In genomic region chr11:120188481-120189441, GRCm38 (mm10) we compare ENCODE assay signal across 8 mouse cellular contexts. TPM values are rescaled to one million over a fixed set of nuclear protein-coding genes. Genes with fewer than 3 reads are reported as not detected.
A peak's percentile ranks its signal among the peaks of the same experiment; 100 is the strongest.
DNase-seq lines count a peak whose midpoint lies in the region; ATAC-seq lines count a peak whose summit lies in the region.

No protein-coding gene starts in this region.

- peak overlapping the region; percentile 80 for H3K4me3 ChIP-seq in intestine, embryonic 15.5 days (replicated peaks)
- H3K4me3 ChIP-seq in liver, embryonic 13.5 days (replicated peaks), result peak overlapping the region; percentile 66
- H3K4me3 ChIP-seq in neural tube, embryonic 11.5 days (ENCODE audit: low read depth, low read length), result peak overlapping the region; percentile 82

- peaks cover 38% of the 10 kb centered on the region for H3K4me1 ChIP-seq in intestine, embryonic 15.5 days (replicated peaks)
- peaks cover 52% of the 10 kb centered on the region for H3K4me1 ChIP-seq in liver, embryonic 13.5 days (replicated peaks)
- peaks cover 25% of the 10 kb centered on the region for H3K4me1 ChIP-seq in neural tube, embryonic 11.5 days (ENCODE audit: control insufficient read depth, insufficient read depth, low read length)

- no peaks in the 10 kb centered on the region for H3K36me3 ChIP-seq in intestine, embryonic 15.5 days
- H3K36me3 ChIP-seq in liver, embryonic 13.5 days, result 0 out of 2 replicates have a peak, but pooled peaks cover 2% of the 10 kb centered on the region
- no peaks in the 10 kb centered on the region for H3K36me3 ChIP-seq in neural tube, embryonic 11.5 days (ENCODE audit: control insufficient read depth, insufficient read depth, low read length)

- no peaks in the 10 kb centered on the region for H3K27me3 ChIP-seq in intestine, embryonic 15.5 days (replicated peaks)
- peaks cover 81% of the 10 kb centered on the region for H3K27me3 ChIP-seq in liver, embryonic 13.5 days
- no peaks in the 10 kb centered on the region for H3K27me3 ChIP-seq in neural tube, embryonic 11.5 days (ENCODE audit: control insufficient read depth, insufficient read depth, low read length)

- H3K4me2 ChIP-seq in intestine, embryonic 15.5 days (replicated peaks), result peak overlapping the region; percentile 79
- H3K4me2 ChIP-seq in liver, embryonic 13.5 days, result peak overlapping the region; percentile 79
- H3K4me2 ChIP-seq in neural tube, embryonic 11.5 days (ENCODE audit: low read depth), result peak overlapping the region; percentile 99

- WGBS in intestine, embryonic 15.5 days, result under 1% methylated on average over 41 of the region's 41 CpGs
- under 1% methylated on average over 41 of the region's 41 CpGs for WGBS in liver, embryonic 13.5 days (ENCODE audit: insufficient replicate concordance)
- whole genome bisulfite sequencing in neural tube, embryonic 11.5 days, result under 1% methylated on average over 41 of the region's 41 CpGs

- peak overlapping the region; percentile 97 for H3K27ac ChIP-seq in intestine, embryonic 15.5 days
- H3K27ac ChIP-seq in liver, embryonic 13.5 days, result peak overlapping the region; percentile 76
- H3K27ac ChIP-seq in neural tube, embryonic 11.5 days (ENCODE audit: low read depth, low read length), result peak overlapping the region; percentile 99

- ATAC-seq in intestine, embryonic 15.5 days, result no peak
- ATAC-seq in liver, embryonic 13.5 days (ENCODE audit: low read depth), result no peak
- no peak for ATAC-seq in neural tube, embryonic 11.5 days (ENCODE audit: insufficient read depth, low FRiP score, low TSS enrichment)

- no peaks in the 10 kb centered on the region for H3K9me3 ChIP-seq in intestine, embryonic 15.5 days
- no peaks in the 10 kb centered on the region for H3K9me3 ChIP-seq in liver, embryonic 13.5 days (replicated peaks)
- H3K9me3 ChIP-seq in neural tube, embryonic 11.5 days (ENCODE audit: control insufficient read depth, low read length), result no peaks in the 10 kb centered on the region

- DNase-seq in 416B (ENCODE audit: low read depth), result peak; percentile 73
- DNase-seq in NIH3T3 (ENCODE audit: low read depth), result peak; percentile 81
- DNase-seq in embryo, embryonic 10.5 days (ENCODE audit: low spot score), result peak; percentile 78
- peak; percentile 73 to 86 for DNase-seq in heart, adult 18-20 months
- no peak for DNase-seq in liver, embryonic 13.5 days
- peak; percentile 74 for DNase-seq in neural tube, embryonic 11.5 days (ENCODE audit: low spot score)
- DNase-seq in c-Kit-positive CD71-positive TER-119-positive erythroid progenitor cells, embryonic 14.5 days (ENCODE audit: low spot score), result no peak

- H3K9ac ChIP-seq in intestine, embryonic 15.5 days, result peak overlapping the region; percentile 94
- peak overlapping the region; percentile 71 for H3K9ac ChIP-seq in liver, embryonic 13.5 days
- H3K9ac ChIP-seq in neural tube, embryonic 11.5 days (ENCODE audit: low read length), result peak overlapping the region; percentile 99

RNA-seq across cellular contexts. Expression of gene Slc38a10, which starts 37.6 kb away (rescaled TPM):
- 10 to 100 TPM; 89.2 to 93.9 TPM for total RNA-seq in heart, adult 18-20 months (2021)
- polyA plus RNA-seq in intestine, embryonic 15.5 days (2015; fragmentation: Nextera tagmentation; extraction: Ambion mirVana), result 81.8 and 88.2 TPM in 2 replicates
- polyA plus RNA-seq in liver, embryonic 13.5 days (2015; fragmentation: Nextera tagmentation; extraction: Ambion mirVana), result 35.5 and 38.3 TPM in 2 replicates
- polyA plus RNA-seq in neural tube, embryonic 11.5 days (2014; fragmentation: Nextera tagmentation; extraction: Ambion mirVana), result 74.2 and 79.1 TPM in 2 replicates

RNA-seq across cellular contexts. Expression of gene Bahcc1, which starts 44.0 kb away (rescaled TPM):
- total RNA-seq in heart, adult 18-20 months (2021), result 1 to 10 TPM; 3.5 to 5.0 TPM
- 5.8 and 7.1 TPM in 2 replicates for polyA plus RNA-seq in intestine, embryonic 15.5 days (2015; fragmentation: Nextera tagmentation; extraction: Ambion mirVana)
- polyA plus RNA-seq in liver, embryonic 13.5 days (2015; fragmentation: Nextera tagmentation; extraction: Ambion mirVana), result 1.3 and 1.4 TPM in 2 replicates
- polyA plus RNA-seq in neural tube, embryonic 11.5 days (2014; fragmentation: Nextera tagmentation; extraction: Ambion mirVana), result 19.7 and 22.7 TPM in 2 replicates

Comparison
In these comparisons a context has a peak if more than half of its experiments do, and no peak if none do; other contexts are left out.
1. DNase-seq: peak in 416B (single experiment), NIH3T3 (single experiment), embryo, embryonic 10.5 days (single experiment), heart, adult 18-20 months (2 of 2) and neural tube, embryonic 11.5 days (single experiment); none in liver, embryonic 13.5 days (single experiment) and c-Kit-positive CD71-positive TER-119-positive erythroid progenitor cells, embryonic 14.5 days (single experiment).
2. Peak in every context shown above with its lines, with median percentiles within 50 percentile points of each other: H3K27ac ChIP-seq, H3K4me2 ChIP-seq, H3K4me3 ChIP-seq and H3K9ac ChIP-seq.